Mouse (Mus musculus) limb, embryonic 10.5 days (tissue): ENCODE measurements around the gene Fxn. TPM values are rescaled to one million over a fixed set of nuclear protein-coding genes. Genes with fewer than 3 reads are reported as not detected.
"Not testable (repeated sequence)": the region's sequence is repeated elsewhere in the genome, so short reads cannot be mapped to it uniquely, and the experiment has no call there.

Source experiments
- DNase-seq: peaks from one replicate; pipeline ENCODE4 v3.0.0-alpha.2; 2017; ENCODE audit warnings: low spot score
- H3K27ac ChIP-seq: fragments of 300-500 bp; sonication (generic); 2 replicates; pipeline ENCODE4 v1.5.1; 2016; ENCODE audit warnings: mild to moderate bottlenecking
- H3K27me3 ChIP-seq: fragments of 300-500 bp; sonication (generic); 2 replicates; pipeline ENCODE4 v1.6.1; 2016; ENCODE audit warnings: low read depth, mild to moderate bottlenecking; ENCODE audit not compliant: poor library complexity, severe bottlenecking
- H3K36me3 ChIP-seq: fragments of 300-500 bp; sonication (generic); 2 replicates; pipeline ENCODE4 v1.6.1; 2016; ENCODE audit warnings: mild to moderate bottlenecking, moderate library complexity
- H3K4me1 ChIP-seq: fragments of 300-500 bp; sonication (generic); 2 replicates; pipeline ENCODE4 v1.6.1; 2016
- H3K4me3 ChIP-seq: fragments of 300-500 bp; sonication (generic); 2 replicates; pipeline ENCODE4 v1.5.1; 2016; ENCODE audit warnings: mild to moderate bottlenecking, moderate library complexity
- H3K9me3 ChIP-seq: fragments of 300-500 bp; sonication (generic); replicated peaks from 2 replicates; pipeline ENCODE4 v1.6.1; 2016; ENCODE audit warnings: mild to moderate bottlenecking
- WGBS: fragments of 180-500 bp; shearing (Covaris S2); methylation state at CpG from one replicate; pipeline ENCODE4 v1.1.7; 2016; 5-methylcytosine and 5-hydroxymethylcytosine counted together
- polyA plus RNA-seq: library from polyadenylated mRNA; unstranded; fragments of >200 nt; fragmentation: Nextera tagmentation; extraction: Ambion mirVana; gene quantifications from 2 replicates; pipeline ENCODE4 v1.2.1, GENCODE M21; 2016

Fxn gene
- polyA plus RNA-seq, 1 experiment from 2014 or later = 62.7 TPM

DNA sequence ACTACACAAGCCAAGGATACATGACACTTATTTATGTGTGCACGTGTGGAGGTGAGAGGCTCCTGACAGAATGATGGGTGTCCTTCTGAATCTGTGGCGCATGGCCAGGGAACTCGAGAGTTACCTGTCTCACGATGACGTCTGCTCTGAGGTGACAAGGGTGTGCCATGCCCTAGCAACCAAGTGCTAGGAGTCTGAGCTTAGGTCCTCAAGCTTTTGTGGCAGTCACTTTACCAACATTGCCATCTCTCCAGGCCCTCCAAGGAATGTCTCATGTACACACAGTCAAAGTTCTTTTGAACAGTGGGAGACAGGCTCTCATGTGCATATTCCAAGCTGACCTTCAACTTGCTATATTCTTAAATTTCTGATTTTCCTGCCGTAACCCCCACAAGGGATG lies 22.4 kb downstream of the Fxn start:
- Histone ChIP-seq H3K36me3 (peaks cover 19% of the 10 kb centered on the region), H3K4me3 (no peak overlapping the region), H3K4me1 (peaks cover 8% of the 10 kb centered on the region), H3K27me3 (no peaks in the 10 kb centered on the region), H3K9me3 (no peaks in the 10 kb centered on the region), H3K27ac (no peak overlapping the region)
- WGBS = 93% methylated on average over 6 of the region's 6 CpGs
- no peak for DNase-seq

DNA sequence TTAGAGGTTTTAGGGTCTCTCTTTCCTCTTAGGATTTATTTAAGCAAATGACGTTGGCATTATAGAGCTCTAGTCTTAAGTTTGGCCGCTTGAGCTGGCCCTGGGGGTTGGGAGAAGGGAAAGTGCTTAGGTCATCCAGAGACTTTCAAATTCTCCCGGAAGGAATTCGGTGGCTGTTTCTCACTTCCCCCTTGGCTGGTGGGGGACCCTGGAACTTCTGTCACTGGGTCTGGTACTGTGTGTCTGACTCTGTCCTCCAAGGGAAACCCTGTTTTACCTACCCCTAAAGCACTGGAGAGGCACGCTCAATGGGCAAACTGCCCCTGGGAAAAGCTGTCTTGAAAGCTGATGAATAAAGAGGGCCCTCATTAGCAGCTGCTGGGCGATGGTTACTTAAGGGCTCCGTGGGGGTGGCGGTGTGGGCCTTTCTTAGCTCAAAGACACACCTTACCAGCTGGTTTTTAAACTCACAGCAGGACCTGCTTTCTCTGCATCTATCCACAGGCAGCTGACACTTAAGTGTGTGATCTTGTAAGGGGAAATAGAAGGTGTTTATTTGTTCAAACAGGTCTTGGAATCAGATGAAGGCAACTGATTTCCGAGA lies 26.6 kb downstream of the Fxn start:
- 20% methylated on average over 9 of the region's 9 CpGs for WGBS
- no peaks in the 10 kb centered on the region for H3K9me3 ChIP-seq
- H3K27me3 ChIP-seq = no peaks in the 10 kb centered on the region
- H3K4me3 ChIP-seq = no peak overlapping the region
- no peak for DNase-seq
- H3K36me3 ChIP-seq = no peaks in the 10 kb centered on the region
- H3K4me1 ChIP-seq = peaks cover 14% of the 10 kb centered on the region
- H3K27ac ChIP-seq = no peak overlapping the region; the same call in 1 of the 2 replicates

DNA sequence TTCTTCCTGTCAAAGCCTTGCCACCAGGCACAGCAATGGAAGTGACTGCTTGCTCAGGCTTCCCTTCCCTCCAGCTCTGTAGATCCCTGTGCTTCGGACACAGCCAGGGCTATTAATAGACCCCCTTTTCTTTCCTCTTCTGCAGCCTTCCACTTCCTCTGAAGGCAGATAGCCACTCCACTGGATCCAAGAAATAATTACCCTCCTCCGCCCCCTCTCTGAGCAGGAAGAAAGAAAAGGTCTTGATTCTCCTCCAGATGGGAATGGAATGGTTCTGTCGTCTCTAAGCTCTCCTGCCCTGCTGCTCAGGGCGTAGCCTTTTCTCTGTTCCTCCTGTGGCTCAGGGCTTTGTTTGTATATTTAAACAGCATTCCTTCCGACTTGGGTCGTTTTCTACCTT lies 28.5 kb downstream of the Fxn start:
- no peak for DNase-seq
- peaks cover 14% of the 10 kb centered on the region for H3K4me1 ChIP-seq
- peak overlapping the region; percentile 48 for H3K27ac ChIP-seq
- no peaks in the 10 kb centered on the region for H3K27me3 ChIP-seq
- WGBS = 37% methylated on average over 6 of the region's 6 CpGs
- H3K36me3 ChIP-seq = no peaks in the 10 kb centered on the region
- no peak overlapping the region for H3K4me3 ChIP-seq
- H3K9me3 ChIP-seq = no peaks in the 10 kb centered on the region

DNA sequence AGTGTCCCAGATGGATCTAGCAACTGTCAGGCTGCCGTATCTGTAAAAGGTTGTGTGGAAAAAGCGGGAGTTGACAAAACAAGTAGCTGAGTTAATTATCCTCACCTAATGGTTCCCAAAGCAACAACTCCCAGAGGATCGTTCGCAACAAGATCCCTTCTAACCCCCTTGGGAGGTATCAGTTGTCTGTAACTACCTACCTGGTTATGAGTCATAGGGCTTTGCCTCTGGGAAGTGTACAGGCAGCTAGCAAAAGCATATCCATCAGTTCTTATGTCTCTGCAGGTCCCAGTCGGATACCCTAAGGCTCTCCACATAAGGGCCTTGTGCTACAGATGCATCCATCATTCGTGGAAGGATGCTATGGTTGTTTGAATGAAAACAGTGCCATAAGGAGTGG lies 37.1 kb downstream of the Fxn start:
- peaks cover 12% of the 10 kb centered on the region for H3K4me1 ChIP-seq
- no peak overlapping the region for H3K4me3 ChIP-seq
- no peaks in the 10 kb centered on the region for H3K27me3 ChIP-seq
- WGBS = 86% methylated on average over 6 of the region's 6 CpGs
- no peaks in the 10 kb centered on the region for H3K36me3 ChIP-seq
- DNase-seq = no peak
- H3K27ac ChIP-seq = no peak overlapping the region
- H3K9me3 ChIP-seq = no peaks in the 10 kb centered on the region

DNA sequence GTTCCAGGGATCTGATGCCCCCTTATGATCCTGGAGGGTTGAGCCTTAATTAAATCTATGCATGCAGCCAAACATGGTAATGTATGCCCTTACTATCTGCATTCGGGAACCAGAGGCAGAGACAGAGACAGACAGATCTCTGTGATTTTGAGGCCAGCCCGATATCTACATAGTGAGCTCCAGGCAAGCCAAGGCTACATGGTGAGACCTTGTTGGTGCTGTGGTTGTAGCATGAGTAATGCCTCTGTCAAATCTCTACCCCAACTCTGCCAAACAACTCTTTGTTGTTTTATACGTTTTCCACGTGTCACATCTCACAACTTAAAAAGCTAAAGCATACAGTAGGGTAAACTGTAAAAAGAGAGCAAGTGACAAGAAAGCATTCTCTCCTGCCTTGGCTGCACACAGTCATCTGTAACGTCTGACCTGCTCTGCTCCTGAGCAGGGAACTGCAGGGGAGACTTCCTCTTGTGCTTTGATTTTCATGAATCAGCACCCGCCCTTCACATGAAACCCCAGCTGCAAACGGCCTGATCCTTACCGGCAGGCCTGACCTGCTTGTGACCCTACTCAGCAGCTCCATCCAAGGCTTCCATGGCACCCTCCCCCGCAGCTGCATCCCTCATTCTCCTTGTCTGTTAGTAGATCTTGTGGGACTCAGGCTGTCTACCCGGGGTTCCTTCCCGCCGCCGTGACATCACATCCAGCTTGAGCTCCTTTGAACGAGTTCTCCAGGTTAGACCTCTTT lies 38.4 kb downstream of the Fxn start:
- no peak overlapping the region for H3K4me3 ChIP-seq
- no peaks in the 10 kb centered on the region for H3K9me3 ChIP-seq
- no peaks in the 10 kb centered on the region for H3K27me3 ChIP-seq
- H3K27ac ChIP-seq = peak overlapping the region; percentile 63
- DNase-seq = peak; percentile 51
- peaks cover 12% of the 10 kb centered on the region for H3K4me1 ChIP-seq
- H3K36me3 ChIP-seq = no peaks in the 10 kb centered on the region
- WGBS = 22% methylated on average over 14 of the region's 14 CpGs

DNA sequence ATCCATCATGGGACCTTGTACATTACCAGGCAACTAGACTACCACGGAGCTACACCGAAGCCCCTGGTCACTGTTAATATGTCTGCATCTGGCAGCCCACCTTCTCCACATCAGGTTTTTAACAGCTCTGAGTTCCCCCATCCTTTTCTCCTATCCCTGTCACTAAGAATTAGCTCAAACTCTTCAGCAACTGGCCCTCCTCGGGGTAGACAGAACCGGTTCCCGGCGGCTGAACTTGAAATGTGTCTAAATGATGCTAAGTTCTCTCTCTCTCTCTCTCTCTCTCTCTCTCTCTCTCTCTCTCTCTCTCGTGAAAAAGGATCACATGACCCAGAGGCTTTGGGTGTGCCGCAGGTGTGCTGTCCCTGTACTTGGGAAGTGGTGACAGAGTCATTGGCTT lies 39.1 kb downstream of the Fxn start:
- DNase-seq = no peak
- Histone ChIP-seq H3K9me3 (no peaks in the 10 kb centered on the region), H3K4me1 (peaks cover 12% of the 10 kb centered on the region), H3K4me3 (no peak overlapping the region), H3K27me3 (no peaks in the 10 kb centered on the region), H3K36me3 (no peaks in the 10 kb centered on the region), H3K27ac (no peak overlapping the region)
- 83% methylated on average over 8 of the region's 8 CpGs for WGBS

DNA sequence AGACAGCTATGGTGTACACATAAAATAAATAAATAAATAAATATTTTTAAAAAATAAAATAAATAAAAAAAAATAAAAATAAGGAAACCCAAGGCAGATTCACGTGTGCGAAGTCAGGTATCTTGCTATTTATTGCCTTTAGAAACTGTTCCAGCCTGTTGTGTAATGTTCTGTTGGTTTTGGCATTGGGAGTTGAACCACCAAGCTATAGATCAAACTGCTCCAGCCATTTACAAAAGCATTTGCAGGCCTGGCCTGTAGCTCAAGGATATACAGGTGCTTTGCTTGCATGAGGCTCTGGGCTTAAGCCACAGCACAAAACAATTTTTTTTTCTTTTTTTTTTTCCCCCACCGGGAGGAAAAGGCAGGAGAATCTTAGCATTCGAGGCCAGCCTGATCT lies 42.4 kb downstream of the Fxn start:
- H3K4me3 ChIP-seq = no peak overlapping the region
- WGBS = 93% methylated on average over 4 of the region's 4 CpGs
- H3K27me3 ChIP-seq = no peaks in the 10 kb centered on the region

DNA sequence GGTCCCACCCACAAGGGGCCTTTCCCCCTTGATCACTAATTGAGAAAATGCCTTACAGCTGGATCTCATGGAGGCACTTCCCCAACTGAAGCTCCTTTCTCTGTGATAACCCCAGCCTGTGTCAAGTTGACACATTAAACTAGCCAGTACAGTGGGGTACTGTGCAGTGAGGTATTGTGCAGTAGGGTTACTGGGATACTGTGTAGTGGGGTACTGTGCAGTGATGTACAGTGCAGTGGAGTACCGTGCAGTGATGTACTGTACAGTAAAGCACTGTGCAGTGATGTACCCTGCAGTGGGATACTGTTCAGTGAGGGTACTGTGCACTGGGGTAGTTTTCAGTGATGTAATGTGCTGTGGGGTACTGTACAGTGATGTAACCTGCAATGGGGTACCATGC lies 48.0 kb downstream of the Fxn start:
- H3K4me3 ChIP-seq, H3K4me1 ChIP-seq, H3K36me3 ChIP-seq, H3K27ac ChIP-seq, DNase-seq, H3K27me3 ChIP-seq, H3K9me3 ChIP-seq: not testable (repeated sequence)
- 90% methylated on average over 1 of the region's 1 CpGs for WGBS

More for the DNA sequence above, 42.4 kb downstream of the Fxn start:
- Histone ChIP-seq H3K9me3 (no peaks in the 10 kb centered on the region), H3K36me3 (no peaks in the 10 kb centered on the region), H3K27ac (no peak overlapping the region), H3K4me1 (peaks cover 12% of the 10 kb centered on the region)
- DNase-seq = no peak

DNA sequence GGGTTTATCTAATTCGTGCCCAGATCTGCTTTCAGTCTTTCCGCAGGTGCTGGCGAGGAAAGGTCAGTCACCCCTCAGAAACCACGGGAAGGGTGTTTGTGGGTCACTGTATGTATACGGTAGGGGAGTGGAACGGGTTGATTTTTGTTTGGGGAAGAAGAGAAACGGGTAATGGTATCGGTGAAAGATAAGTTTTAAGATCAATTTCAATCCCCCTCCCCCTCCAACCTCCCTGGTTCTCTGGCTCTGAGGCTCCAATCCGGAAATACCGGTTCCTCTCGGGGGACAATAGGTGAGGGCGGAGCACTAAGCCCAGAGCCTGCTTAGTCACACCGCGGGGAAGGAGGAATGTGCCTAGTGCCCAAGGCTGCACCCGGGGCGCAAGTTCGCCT lies 55.1 kb downstream of the Fxn start:
- Histone ChIP-seq H3K4me3 (peak overlapping the region; percentile 56), H3K36me3 (no peaks in the 10 kb centered on the region), H3K4me1 (peaks cover 28% of the 10 kb centered on the region), H3K27ac (no peak overlapping the region; the same call in 1 of the 2 replicates), H3K9me3 (no peaks in the 10 kb centered on the region), H3K27me3 (peaks cover 45% of the 10 kb centered on the region)
- DNase-seq = peak; percentile 58
- WGBS = 3% methylated on average over 17 of the region's 17 CpGs

DNA sequence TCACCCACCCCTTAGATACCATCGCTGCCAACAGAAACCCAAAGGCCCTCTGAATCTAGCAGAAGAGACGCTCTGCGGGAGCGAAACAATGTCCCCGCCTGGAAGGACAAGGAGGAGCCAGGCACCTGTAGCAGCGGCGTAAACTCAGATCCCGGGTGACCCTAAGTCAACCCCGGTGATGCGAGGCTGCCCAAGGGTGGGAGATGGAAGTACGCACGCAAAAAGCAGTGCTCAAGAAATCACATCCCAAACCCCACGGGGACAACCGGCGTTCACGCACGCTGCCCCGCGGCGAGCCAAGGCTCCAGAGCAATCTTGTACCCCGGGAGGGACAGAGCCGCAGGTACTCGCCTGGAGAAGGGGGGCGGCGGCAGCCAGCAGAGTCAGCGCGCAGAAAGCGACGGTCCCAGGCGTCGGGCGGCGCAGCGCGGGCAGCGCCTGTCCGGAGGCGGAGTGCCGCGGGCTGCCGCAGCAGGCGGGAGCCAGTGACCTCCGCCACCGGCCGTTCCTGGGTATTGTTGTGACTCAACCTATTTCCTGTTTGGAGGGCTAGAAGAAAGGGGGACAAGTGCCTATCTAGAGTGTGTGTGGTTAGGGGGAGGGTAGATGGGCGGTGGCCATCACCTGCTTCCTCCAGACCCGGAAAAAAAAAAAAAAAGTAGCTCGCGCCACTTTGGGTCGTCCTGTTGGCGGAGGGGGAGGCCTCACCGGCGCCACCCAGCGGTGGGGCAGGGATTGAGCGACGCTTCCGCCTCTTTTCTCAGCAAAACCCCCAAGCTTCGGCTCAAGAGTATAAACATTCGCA lies 55.7 kb downstream of the Fxn start, which contains the start of gene Tjp2:
Tjp2 (minus strand) TSS at position 531 of the 805 bp plus-strand sequence.
- under 1% methylated on average over 59 of the region's 59 CpGs for WGBS
- no peaks in the 10 kb centered on the region for H3K9me3 ChIP-seq
- peak; percentile 72 for DNase-seq
- peaks cover 30% of the 10 kb centered on the region for H3K4me1 ChIP-seq
- peak within 1 kb of the TSS; percentile 56 for H3K4me3 ChIP-seq
- peaks cover 45% of the 10 kb centered on the region for H3K27me3 ChIP-seq
- no peaks in the 10 kb centered on the region for H3K36me3 ChIP-seq
- H3K27ac ChIP-seq = peak within 1 kb of the TSS; percentile 59

DNA sequence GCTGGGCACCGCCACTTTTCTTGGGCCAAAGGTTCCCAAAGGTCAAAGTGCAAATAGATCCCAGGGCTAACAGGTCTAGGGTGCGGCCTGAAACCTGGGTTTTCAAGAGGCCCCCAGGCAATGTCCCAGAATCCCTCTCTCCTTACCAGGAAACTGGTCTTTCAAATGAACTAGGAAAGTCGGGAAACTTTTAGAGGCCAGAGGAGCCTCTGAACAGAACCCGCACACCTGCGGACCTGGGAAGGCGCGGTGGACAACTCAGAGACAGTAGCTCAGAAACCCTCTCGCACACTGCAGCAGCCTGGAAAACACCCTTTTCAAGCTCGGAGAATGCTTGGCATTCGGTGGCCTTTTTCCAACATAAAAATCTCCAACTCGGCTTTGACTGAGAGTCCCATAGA lies 56.6 kb downstream of the Fxn start:
- H3K9me3 ChIP-seq = no peaks in the 10 kb centered on the region
- H3K4me1 ChIP-seq = peaks cover 38% of the 10 kb centered on the region
- DNase-seq = peak; percentile 38
- 11% methylated on average over 11 of the region's 11 CpGs for WGBS
- H3K4me3 ChIP-seq = peak overlapping the region; percentile 56
- H3K36me3 ChIP-seq = no peaks in the 10 kb centered on the region
- no peak overlapping the region for H3K27ac ChIP-seq
- peaks cover 45% of the 10 kb centered on the region for H3K27me3 ChIP-seq

DNA sequence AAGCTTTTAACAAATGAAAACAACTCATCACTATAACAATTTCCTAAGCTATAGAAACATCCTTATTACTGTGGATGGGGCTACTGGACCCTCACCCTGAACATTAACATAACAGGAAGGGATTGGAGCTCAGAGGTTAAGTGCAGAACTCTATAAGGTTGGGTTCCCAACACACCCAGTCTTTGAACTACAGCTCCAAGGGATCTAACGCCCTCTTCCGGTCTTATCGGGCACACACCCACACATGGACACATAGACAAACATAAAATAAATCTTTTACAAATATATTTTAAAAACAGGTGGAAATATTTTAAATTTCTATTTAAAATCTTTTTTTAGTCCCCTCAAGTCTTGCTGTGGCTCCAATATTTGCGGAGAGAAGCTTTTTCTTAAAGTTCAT lies 59.0 kb downstream of the Fxn start:
- WGBS = 84% methylated on average over 4 of the region's 4 CpGs
- DNase-seq = no peak
- H3K4me3 ChIP-seq = no peak overlapping the region
- H3K36me3 ChIP-seq = no peaks in the 10 kb centered on the region
- peaks cover 40% of the 10 kb centered on the region for H3K4me1 ChIP-seq
- no peaks in the 10 kb centered on the region for H3K9me3 ChIP-seq
- H3K27me3 ChIP-seq = peaks cover 40% of the 10 kb centered on the region
- H3K27ac ChIP-seq = no peak overlapping the region
